Mouse (Mus musculus) mouse trophoblast stem cell (cell line): ENCODE results near the gene Zbtb8a.
"Not testable (repeated sequence)": the region's sequence is repeated elsewhere in the genome, so short reads cannot be mapped to it uniquely, and the experiment has no call there.

Experiments
- in situ Hi-C, 2 experiments: fragments of 300-500 bp; cut with MseI, MboI; formaldehyde crosslinking; loops; 2 replicates in 1 of 2; 3 replicates in 1 of 2; pipeline ENCODE4 v1.15.1; 2025

The Zbtb8a gene

GRCm38 (mm10) chr4:129376961-129377545 is 863 bp downstream of the Zbtb8a start:
- in situ Hi-C loops = no loop called here

- in situ Hi-C loops = no loop called here
Observed at GRCm38 (mm10) chr4:129375821-129376220, 2.1 kb downstream of the Zbtb8a start.

GRCm38 (mm10) chr4:129375000-129375399 is 2.9 kb downstream of the Zbtb8a start:
- in situ Hi-C loops = no loop called here

GRCm38 (mm10) chr4:129374219-129374755 is 3.6 kb downstream of the Zbtb8a start:
- in situ Hi-C loops = no loop called here

GRCm38 (mm10) chr4:129373202-129373976 is 4.5 kb downstream of the Zbtb8a start:
- in situ Hi-C loops = no loop called here

GRCm38 (mm10) chr4:129371391-129371790 is 6.5 kb downstream of the Zbtb8a start:
- in situ Hi-C loops = no loop called here

GRCm38 (mm10) chr4:129365224-129365623 is 12.7 kb downstream of the Zbtb8a start:
- in situ Hi-C loops = no loop called here

- in situ Hi-C loops = no loop called here
Observed at GRCm38 (mm10) chr4:129364379-129364778, 13.5 kb downstream of the Zbtb8a start.

GRCm38 (mm10) chr4:129363463-129363862 is 14.5 kb downstream of the Zbtb8a start:
- in situ Hi-C loops = no loop called here

- in situ Hi-C loops = no loop called here
Observed at GRCm38 (mm10) chr4:129362771-129363170, 15.1 kb downstream of the Zbtb8a start.

GRCm38 (mm10) chr4:129362238-129362637 is 15.7 kb downstream of the Zbtb8a start:
- in situ Hi-C loops = not testable (repeated sequence)

GRCm38 (mm10) chr4:129357613-129358163 is 20.2 kb downstream of the Zbtb8a start:
- in situ Hi-C loops = loop anchor here in 1 of 2 experiments (5.0 kb wide), 1 partner anchor 95 kb away; no protein-coding TSS in a partner anchor

- in situ Hi-C loops = loop anchor here in 1 of 2 experiments (5.0 kb wide), 1 partner anchor 98 kb away; no protein-coding TSS in a partner anchor
Observed at GRCm38 (mm10) chr4:129354236-129354635, 23.7 kb downstream of the Zbtb8a start.

- in situ Hi-C loops = loop anchor here in 1 of 2 experiments (5.0 kb wide), 1 partner anchor 99 kb away; no protein-coding TSS in a partner anchor
Observed at GRCm38 (mm10) chr4:129353176-129353575, 24.7 kb downstream of the Zbtb8a start.

- in situ Hi-C loops = loop anchor here in 1 of 2 experiments (5.0 kb wide), 1 partner anchor 101 kb away; no protein-coding TSS in a partner anchor
Observed at GRCm38 (mm10) chr4:129351111-129351510, 26.8 kb downstream of the Zbtb8a start.

GRCm38 (mm10) chr4:129350644-129351043 is 27.3 kb downstream of the Zbtb8a start:
- in situ Hi-C loops = loop anchor here in 1 of 2 experiments (5.0 kb wide), 1 partner anchor 102 kb away; no protein-coding TSS in a partner anchor

- in situ Hi-C loops = no loop called here
Observed at GRCm38 (mm10) chr4:129346481-129347154, 31.3 kb downstream of the Zbtb8a start.

GRCm38 (mm10) chr4:129342705-129343104 is 35.2 kb downstream of the Zbtb8a start:
- in situ Hi-C loops = no loop called here

GRCm38 (mm10) chr4:129341888-129342287 is 36.0 kb downstream of the Zbtb8a start:
- in situ Hi-C loops = no loop called here

GRCm38 (mm10) chr4:129339743-129340142 is 38.2 kb downstream of the Zbtb8a start:
- in situ Hi-C loops = no loop called here

- in situ Hi-C loops = no loop called here
Observed at GRCm38 (mm10) chr4:129336291-129336690, 41.6 kb downstream of the Zbtb8a start.
